Mouse (Mus musculus) midbrain, embryonic 15.5 days (tissue): Measurements from ENCODE around the gene Lmod2. TPM values are rescaled to one million over a fixed set of nuclear protein-coding genes. Genes with fewer than 3 reads are reported as not detected.

Experiments
- ATAC-seq: fragments of 200-750 bp; cut with Nextera tagmentation; replicated peaks from 2 replicates; pipeline ENCODE4 v1.8.0; 2017; ENCODE audit warnings: moderate TSS enrichment
- H3K27ac ChIP-seq: fragments of 300-500 bp; sonication (generic); 2 replicates; pipeline ENCODE4 v1.5.1; 2015; ENCODE audit warnings: mild to moderate bottlenecking, inconsistent platforms
- H3K27me3 ChIP-seq: fragments of 300-500 bp; sonication (generic); replicated peaks from 2 replicates; pipeline ENCODE4 v1.6.1; 2015; ENCODE audit warnings: inconsistent platforms
- H3K36me3 ChIP-seq: fragments of 300-500 bp; sonication (generic); replicated peaks from 2 replicates; pipeline ENCODE4 v1.6.1; 2015; ENCODE audit warnings: inconsistent platforms
- H3K4me1 ChIP-seq: fragments of 300-500 bp; sonication (generic); 2 replicates; pipeline ENCODE4 v1.6.1; 2015; ENCODE audit warnings: inconsistent platforms
- H3K4me2 ChIP-seq: fragments of 300-500 bp; sonication (generic); 2 replicates; pipeline ENCODE4 v1.6.1; 2015; ENCODE audit warnings: inconsistent platforms, mild to moderate bottlenecking, moderate library complexity
- H3K4me3 ChIP-seq: fragments of 300-500 bp; sonication (generic); 2 replicates; pipeline ENCODE4 v1.5.1; 2015; ENCODE audit warnings: mild to moderate bottlenecking, inconsistent platforms
- H3K9ac ChIP-seq: fragments of 300-500 bp; sonication (generic); 2 replicates; pipeline ENCODE4 v1.6.1; 2015; ENCODE audit warnings: mild to moderate bottlenecking, inconsistent platforms
- H3K9me3 ChIP-seq: fragments of 300-500 bp; sonication (generic); 2 replicates; pipeline ENCODE4 v1.6.1; 2016; ENCODE audit warnings: inconsistent platforms
- WGBS: fragments of 180-500 bp; shearing (Covaris S2); methylation state at CpG from one replicate; pipeline ENCODE4 v1.1.7; 2015; ENCODE audit warnings: mixed read lengths; 5-methylcytosine and 5-hydroxymethylcytosine counted together
- polyA plus RNA-seq: library from polyadenylated mRNA; unstranded; fragments of >200 nt; fragmentation: Nextera tagmentation; extraction: Ambion mirVana; gene quantifications from 2 replicates; pipeline ENCODE4 v1.2.1, GENCODE M21; 2015

The Lmod2 gene
- polyA plus RNA-seq, 1 experiment from 2014 or later: not detected

DNA sequence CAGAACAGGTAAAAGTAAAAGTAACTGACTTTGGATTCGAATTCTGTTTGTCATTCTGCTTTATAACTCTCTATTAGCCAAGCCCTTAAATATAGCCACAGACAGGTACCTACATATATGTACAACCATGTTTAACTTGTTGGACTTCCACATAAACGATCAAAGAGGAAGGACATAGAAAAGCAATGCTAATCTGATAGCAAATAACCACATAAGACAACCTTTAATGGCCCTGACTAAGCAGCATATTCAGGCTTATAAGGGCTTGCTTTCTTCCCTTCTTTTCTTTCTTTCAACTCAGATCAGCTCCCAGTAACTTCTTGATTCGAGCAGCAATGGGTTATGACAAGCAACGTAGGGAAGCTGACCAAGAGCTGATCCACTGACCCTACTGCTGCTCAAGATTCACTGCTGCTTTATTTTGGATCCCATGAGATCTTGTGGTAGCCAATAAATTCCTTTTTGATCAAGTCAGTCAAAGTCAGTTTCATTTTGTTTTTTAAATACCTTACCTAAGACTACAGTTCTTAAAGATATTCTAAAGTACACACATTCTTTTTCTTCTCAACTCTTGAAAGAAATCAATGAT is 49.6 kb downstream of the Lmod2 start:
- H3K36me3 ChIP-seq: no peaks in the 10 kb centered on the region
- H3K9ac ChIP-seq: no peak overlapping the region
- no peak overlapping the region for H3K4me2 ChIP-seq
- peaks cover 4% of the 10 kb centered on the region; the same call in 1 of the 2 replicates for H3K4me1 ChIP-seq
- H3K27me3 ChIP-seq: no peaks in the 10 kb centered on the region
- ATAC-seq: no peak
- H3K4me3 ChIP-seq: no peak overlapping the region
- H3K27ac ChIP-seq: no peak overlapping the region
- no peaks in the 10 kb centered on the region for H3K9me3 ChIP-seq
- 81% methylated on average over 4 of the region's 4 CpGs for WGBS

DNA sequence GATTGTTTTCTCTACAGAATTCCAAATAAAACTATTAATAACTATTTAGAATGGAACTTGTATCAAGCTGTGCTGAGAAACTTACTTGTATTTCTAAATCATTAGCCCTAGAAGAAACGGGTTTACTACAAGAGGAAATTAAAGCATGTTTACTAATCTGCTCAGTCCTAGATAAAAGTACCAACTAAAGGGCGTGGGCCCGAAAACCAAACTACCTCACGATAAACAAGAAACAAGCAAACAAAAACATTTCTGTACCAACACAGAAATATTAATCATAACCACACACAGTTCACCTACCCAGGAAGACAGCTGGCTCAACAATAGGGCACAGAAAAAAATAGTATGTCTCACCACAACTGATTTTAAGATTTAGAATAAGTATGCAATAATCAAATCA is 50.8 kb downstream of the Lmod2 start:
- Histone ChIP-seq H3K27me3 (no peaks in the 10 kb centered on the region), H3K27ac (no peak overlapping the region), H3K4me2 (no peak overlapping the region), H3K9ac (no peak overlapping the region), H3K36me3 (no peaks in the 10 kb centered on the region), H3K4me1 (peaks cover 4% of the 10 kb centered on the region; the same call in 1 of the 2 replicates), H3K9me3 (no peaks in the 10 kb centered on the region), H3K4me3 (no peak overlapping the region)
- no peak for ATAC-seq
- WGBS: 94% methylated on average over 4 of the region's 4 CpGs

DNA sequence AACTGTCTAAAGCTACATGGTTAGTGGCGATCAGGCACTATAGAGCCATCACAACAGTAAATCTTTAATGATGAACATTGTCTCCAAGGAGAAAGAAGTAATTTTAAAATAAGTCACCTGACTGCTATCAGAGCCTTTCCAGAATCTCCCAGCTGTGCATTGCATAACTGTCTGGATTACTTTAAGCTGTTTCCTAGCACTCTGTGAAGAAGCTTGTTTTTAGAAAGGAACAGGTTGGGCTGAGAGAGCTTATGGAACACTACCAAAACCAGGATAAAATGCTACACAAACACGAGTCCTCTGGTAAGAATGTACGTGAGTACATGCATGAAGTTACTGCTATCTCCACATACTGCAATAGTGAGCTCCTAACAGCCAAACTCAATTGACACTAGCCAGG is 53.2 kb downstream of the Lmod2 start:
- 83% methylated on average over 3 of the region's 3 CpGs for WGBS
- ATAC-seq: no peak
- Histone ChIP-seq H3K9ac (no peak overlapping the region), H3K27ac (no peak overlapping the region), H3K4me1 (peaks cover 4% of the 10 kb centered on the region; the same call in 1 of the 2 replicates), H3K4me3 (no peak overlapping the region), H3K27me3 (no peaks in the 10 kb centered on the region), H3K36me3 (no peaks in the 10 kb centered on the region), H3K4me2 (no peak overlapping the region), H3K9me3 (no peaks in the 10 kb centered on the region)

DNA sequence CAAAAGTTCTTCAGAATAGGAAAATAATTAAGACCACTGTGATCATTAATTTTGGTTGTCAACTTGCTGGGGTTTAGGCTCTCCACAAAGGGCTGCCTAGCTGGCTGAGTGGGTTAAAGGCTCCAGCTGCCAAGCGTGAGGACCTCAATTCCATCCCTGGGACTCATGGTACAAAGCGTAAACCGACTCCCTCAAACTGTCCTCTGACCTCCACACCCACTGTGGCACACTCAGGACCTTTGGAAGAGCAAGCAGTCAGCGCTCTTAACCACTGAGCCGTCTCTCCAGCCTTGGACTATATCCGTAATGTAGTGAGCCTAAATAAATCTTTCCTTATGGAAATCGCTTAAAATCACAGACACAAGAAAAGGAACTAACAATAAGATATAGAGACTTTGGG is 54.0 kb downstream of the Lmod2 start:
- Histone ChIP-seq H3K4me3 (no peak overlapping the region), H3K9me3 (no peaks in the 10 kb centered on the region), H3K27ac (no peak overlapping the region), H3K9ac (no peak overlapping the region), H3K27me3 (no peaks in the 10 kb centered on the region), H3K4me2 (no peak overlapping the region), H3K4me1 (peaks cover 4% of the 10 kb centered on the region; the same call in 1 of the 2 replicates), H3K36me3 (no peaks in the 10 kb centered on the region)
- ATAC-seq: no peak
- WGBS: 76% methylated on average over 7 of the region's 7 CpGs

Other genes with a start within 250 kb of the Lmod2 start
- gene Iqub, start 82.7 kb upstream of the Lmod2 start, polyA plus RNA-seq: 1.5 and 2.0 TPM in 2 replicates
- 371 and 390 TPM in 2 replicates for gene Ndufa5, start 69.7 kb upstream of the Lmod2 start, polyA plus RNA-seq
- 0.08 TPM in 1 of 2 replicates, not detected in the other for gene Asb15, start 69.6 kb upstream of the Lmod2 start, polyA plus RNA-seq
- gene Wasl, start 67.2 kb downstream of the Lmod2 start, polyA plus RNA-seq: 65.6 and 69.7 TPM in 2 replicates
- gene Hyal6, start 135.5 kb downstream of the Lmod2 start, polyA plus RNA-seq: not detected in 2 replicates
- not detected in 2 replicates for gene Hyal4, start 150.6 kb downstream of the Lmod2 start, polyA plus RNA-seq
- gene Spam1, start 193.4 kb downstream of the Lmod2 start, polyA plus RNA-seq: not detected in 2 replicates